Mouse (Mus musculus) layer of hippocampus, adult 9-11 months (tissue): ENCODE measurements around the gene Abcb9.

Experiments
- DNase-seq: peaks from one replicate; pipeline ENCODE4 v3.0.0; 2022

The Abcb9 gene

GRCm38 (mm10) chr5:124093120-124093794 is 2.3 kb downstream of the Abcb9 start:
- DNase-seq, result peak; percentile 77

GRCm38 (mm10) chr5:124091951-124092406 is 3.6 kb downstream of the Abcb9 start:
- no peak for DNase-seq

- DNase-seq, result no peak
Measured at GRCm38 (mm10) chr5:124089868-124090267, 5.7 kb downstream of the Abcb9 start.

- no peak for DNase-seq
Measured at GRCm38 (mm10) chr5:124086876-124087275, 8.7 kb downstream of the Abcb9 start.

- no peak for DNase-seq
Measured at GRCm38 (mm10) chr5:124085513-124085912, 10.1 kb downstream of the Abcb9 start.

GRCm38 (mm10) chr5:124084588-124085173 is 10.9 kb downstream of the Abcb9 start:
- peak; percentile 74 for DNase-seq

GRCm38 (mm10) chr5:124083850-124084587 is 11.6 kb downstream of the Abcb9 start:
- no peak for DNase-seq

GRCm38 (mm10) chr5:124082941-124083688 is 12.5 kb downstream of the Abcb9 start:
- DNase-seq, result no peak

GRCm38 (mm10) chr5:124082447-124082846 is 13.2 kb downstream of the Abcb9 start:
- no peak for DNase-seq

GRCm38 (mm10) chr5:124079880-124080279 is 15.7 kb downstream of the Abcb9 start:
- DNase-seq, result no peak

GRCm38 (mm10) chr5:124078794-124079416 is 16.7 kb downstream of the Abcb9 start:
- DNase-seq, result peak; percentile 87

- no peak for DNase-seq
Measured at GRCm38 (mm10) chr5:124077856-124078460, 17.6 kb downstream of the Abcb9 start.

GRCm38 (mm10) chr5:124077241-124077640 is 18.4 kb downstream of the Abcb9 start:
- no peak for DNase-seq

GRCm38 (mm10) chr5:124076559-124076958 is 19.0 kb downstream of the Abcb9 start:
- no peak for DNase-seq

GRCm38 (mm10) chr5:124075716-124076115 is 19.9 kb downstream of the Abcb9 start:
- no peak for DNase-seq

GRCm38 (mm10) chr5:124074845-124075307 is 20.7 kb downstream of the Abcb9 start:
- DNase-seq, result no peak

- no peak for DNase-seq
Measured at GRCm38 (mm10) chr5:124073682-124074081, 21.9 kb downstream of the Abcb9 start.

GRCm38 (mm10) chr5:124069657-124070056 is 25.9 kb downstream of the Abcb9 start:
- no peak for DNase-seq

- DNase-seq, result no peak
Measured at GRCm38 (mm10) chr5:124062037-124062824, 33.4 kb downstream of the Abcb9 start.

- DNase-seq, result no peak
Measured at GRCm38 (mm10) chr5:124059677-124060076, 35.9 kb downstream of the Abcb9 start.

- peak; percentile 52 for DNase-seq
Measured at GRCm38 (mm10) chr5:124058749-124059148, 36.8 kb downstream of the Abcb9 start.
